Mouse (Mus musculus): Measurements from ENCODE around the gene Tmcc1. TPM values are rescaled to one million over a fixed set of nuclear protein-coding genes. Genes with fewer than 3 reads are reported as not detected.

The Tmcc1 gene
- polyA plus RNA-seq, 1 experiment: 97.7 TPM

DNA sequence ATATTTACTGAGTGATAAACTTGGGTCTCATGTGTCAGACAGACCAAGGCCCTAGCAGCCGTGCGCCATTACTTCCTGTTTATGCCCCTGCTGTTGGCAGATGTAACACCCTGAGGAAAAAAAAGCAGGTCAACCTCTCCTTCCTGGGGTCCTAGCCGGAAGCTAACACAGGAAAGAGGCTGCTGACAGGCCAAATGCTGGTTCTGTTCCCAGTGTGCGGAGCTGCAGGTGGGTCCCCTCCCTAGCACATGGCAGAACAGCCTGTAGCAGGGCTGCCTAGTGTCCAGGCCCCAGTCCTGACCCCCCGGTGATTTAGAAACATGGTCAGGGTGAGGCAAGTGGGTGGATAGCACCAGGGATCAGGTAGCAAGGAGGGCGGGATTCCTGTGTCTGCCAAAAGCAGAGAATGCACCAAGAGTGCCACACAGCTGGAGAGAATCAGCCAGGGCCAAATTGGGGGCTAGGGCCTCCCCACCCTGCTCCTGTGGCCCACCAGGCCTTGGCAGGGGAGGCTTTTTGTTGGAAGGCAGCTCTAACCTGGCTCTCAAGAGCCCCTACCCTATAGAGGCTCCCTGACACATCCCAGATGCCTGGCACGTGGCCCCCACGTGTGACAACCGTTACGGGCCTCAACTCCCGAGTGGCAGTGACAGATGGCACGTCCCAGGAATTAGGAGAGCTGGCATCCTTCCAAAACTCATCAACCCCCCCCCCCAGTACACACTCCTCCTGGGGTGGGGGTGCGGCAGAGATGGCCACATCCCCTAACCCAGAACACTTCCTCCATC is 221.8 kb downstream of the Tmcc1 start:
- no peaks in the 10 kb centered on the region for H3K4me1 ChIP-seq (ENCODE audit: control insufficient read depth, insufficient read depth, low read length)
- no peaks in the 10 kb centered on the region for H3K36me3 ChIP-seq (ENCODE audit: control insufficient read depth, insufficient read depth, low read length)
- TF ChIP-seq POLR2A (IDR thresholded peaks at IDR 0.05; ENCODE audit: control insufficient read depth, low read depth, low read length): no peak
- TF ChIP-seq CTCF (IDR thresholded peaks at IDR 0.05; ENCODE audit: control insufficient read depth, insufficient read depth, insufficient replicate concordance, low read depth, low read length): no peak
- H3K27me3 ChIP-seq (ENCODE audit: control insufficient read depth, insufficient read depth, low read length): no peaks in the 10 kb centered on the region
- H3K4me3 ChIP-seq (ENCODE audit: control insufficient read depth, low read depth, low read length): no peak overlapping the region
- H3K27ac ChIP-seq (ENCODE audit: control insufficient read depth, insufficient read depth, low read depth, low read length): no peak overlapping the region

DNA sequence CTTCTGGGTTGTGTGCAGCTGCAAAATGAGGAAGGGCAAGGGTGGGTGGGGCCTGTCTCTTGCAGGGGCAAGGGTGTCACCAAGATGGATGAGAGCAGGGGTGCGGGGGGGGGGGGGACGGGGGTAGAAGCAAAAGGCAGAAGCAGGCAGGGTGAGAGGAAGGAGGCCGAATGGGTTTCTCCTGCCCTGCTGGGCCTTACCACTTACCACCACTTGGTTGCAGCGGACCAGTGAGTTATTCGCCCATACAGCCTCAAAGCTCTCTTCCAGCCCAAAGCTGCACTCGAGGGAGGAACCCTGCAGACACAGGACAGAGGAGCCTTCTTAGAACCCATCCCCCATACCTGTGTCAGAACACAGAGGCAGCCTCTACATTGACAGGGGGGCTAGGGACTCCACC is 223.3 kb downstream of the Tmcc1 start:
- Histone ChIP-seq H3K4me3 (ENCODE audit: control insufficient read depth, low read depth, low read length) (no peak overlapping the region), H3K36me3 (ENCODE audit: control insufficient read depth, insufficient read depth, low read length) (no peaks in the 10 kb centered on the region), H3K27ac (ENCODE audit: control insufficient read depth, insufficient read depth, low read depth, low read length) (no peak overlapping the region), H3K4me1 (ENCODE audit: control insufficient read depth, insufficient read depth, low read length) (no peaks in the 10 kb centered on the region), H3K27me3 (ENCODE audit: control insufficient read depth, insufficient read depth, low read length) (no peaks in the 10 kb centered on the region)
- TF ChIP-seq CTCF (IDR thresholded peaks at IDR 0.05; ENCODE audit: control insufficient read depth, insufficient read depth, insufficient replicate concordance, low read depth, low read length) (no peak), POLR2A (IDR thresholded peaks at IDR 0.05; ENCODE audit: control insufficient read depth, low read depth, low read length) (no peak)

DNA sequence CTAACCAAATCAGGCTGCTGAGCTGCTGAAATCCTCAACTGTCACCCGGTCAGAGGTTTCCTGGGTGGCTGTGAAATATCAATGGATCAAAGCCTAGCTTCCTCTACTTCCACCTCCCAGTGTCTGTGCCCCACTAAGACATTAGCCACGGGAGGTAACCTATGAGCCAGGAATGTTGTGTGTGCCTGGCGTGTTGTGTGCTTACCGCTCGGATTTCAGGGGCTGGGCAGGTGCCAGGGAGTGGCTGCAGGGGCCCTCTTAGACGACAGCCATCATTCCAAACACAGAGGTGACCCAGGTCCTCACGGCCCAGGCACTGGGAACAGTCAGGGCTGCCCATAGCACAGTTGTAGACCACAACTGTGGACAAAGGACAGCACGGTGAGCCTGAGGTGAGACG is 224.2 kb downstream of the Tmcc1 start:
- Histone ChIP-seq H3K36me3 (ENCODE audit: control insufficient read depth, insufficient read depth, low read length) (no peaks in the 10 kb centered on the region), H3K4me1 (ENCODE audit: control insufficient read depth, insufficient read depth, low read length) (no peaks in the 10 kb centered on the region), H3K27ac (ENCODE audit: control insufficient read depth, insufficient read depth, low read depth, low read length) (no peak overlapping the region), H3K4me3 (ENCODE audit: control insufficient read depth, low read depth, low read length) (no peak overlapping the region), H3K27me3 (ENCODE audit: control insufficient read depth, insufficient read depth, low read length) (no peaks in the 10 kb centered on the region)
- TF ChIP-seq CTCF (IDR thresholded peaks at IDR 0.05; ENCODE audit: control insufficient read depth, insufficient read depth, insufficient replicate concordance, low read depth, low read length) (no peak), POLR2A (IDR thresholded peaks at IDR 0.05; ENCODE audit: control insufficient read depth, low read depth, low read length) (no peak)

DNA sequence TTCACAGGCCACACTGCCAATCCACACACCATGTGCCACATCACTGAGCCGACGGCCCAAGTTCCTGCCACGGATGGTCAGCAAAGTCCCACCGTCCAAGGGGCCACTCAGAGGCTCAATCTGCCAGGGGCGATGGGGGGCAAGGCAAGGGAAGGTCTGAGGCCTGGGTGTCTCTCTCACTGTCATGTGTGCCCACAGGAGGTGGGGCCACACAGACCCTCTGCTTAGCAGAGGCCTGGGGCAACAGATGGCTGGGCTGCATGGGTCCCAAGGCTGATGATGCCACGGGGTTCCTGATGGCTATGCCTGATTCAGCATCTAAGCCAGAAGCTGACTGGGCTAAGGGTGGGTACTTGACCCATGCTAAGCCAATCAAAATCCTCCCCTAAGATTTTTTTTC is 224.6 kb downstream of the Tmcc1 start:
- Histone ChIP-seq H3K36me3 (ENCODE audit: control insufficient read depth, insufficient read depth, low read length) (no peaks in the 10 kb centered on the region), H3K4me3 (ENCODE audit: control insufficient read depth, low read depth, low read length) (no peak overlapping the region), H3K4me1 (ENCODE audit: control insufficient read depth, insufficient read depth, low read length) (no peaks in the 10 kb centered on the region), H3K27me3 (ENCODE audit: control insufficient read depth, insufficient read depth, low read length) (no peaks in the 10 kb centered on the region), H3K27ac (ENCODE audit: control insufficient read depth, insufficient read depth, low read depth, low read length) (no peak overlapping the region)
- TF ChIP-seq CTCF (IDR thresholded peaks at IDR 0.05; ENCODE audit: control insufficient read depth, insufficient read depth, insufficient replicate concordance, low read depth, low read length) (no peak), POLR2A (IDR thresholded peaks at IDR 0.05; ENCODE audit: control insufficient read depth, low read depth, low read length) (no peak)

Other genes with a start within 250 kb of the Tmcc1 start
- not detected in 2 replicates for gene H1foo, start 248.5 kb downstream of the Tmcc1 start, polyA plus RNA-seq (2012; rRNA removed)
- gene Plxnd1, start 198.5 kb downstream of the Tmcc1 start, polyA plus RNA-seq (2012; rRNA removed): 5.7 and 6.1 TPM in 2 replicates
- 11.3 and 12.0 TPM in 2 replicates for gene Washc2, start 14.6 kb upstream of the Tmcc1 start, polyA plus RNA-seq (2012; rRNA removed)
- gene Zfand4, start 70.7 kb upstream of the Tmcc1 start, polyA plus RNA-seq (2012; rRNA removed): 108 and 157 TPM in 2 replicates
- 19.2 and 20.0 TPM in 2 replicates for gene March8, start 144.5 kb upstream of the Tmcc1 start, polyA plus RNA-seq (2012; rRNA removed)

All from testis, adult 2 months (tissue).